Mouse (Mus musculus) limb, embryonic 10.5 days (tissue): ENCODE data around the gene Lpcat2. TPM values are rescaled to one million over a fixed set of nuclear protein-coding genes. Genes with fewer than 3 reads are reported as not detected.

Experiments used
- DNase-seq: peaks from one replicate; pipeline ENCODE4 v3.0.0-alpha.2; 2017; ENCODE audit warnings: low spot score
- H3K27ac ChIP-seq: fragments of 300-500 bp; sonication (generic); 2 replicates; pipeline ENCODE4 v1.5.1; 2016; ENCODE audit warnings: mild to moderate bottlenecking
- H3K27me3 ChIP-seq: fragments of 300-500 bp; sonication (generic); 2 replicates; pipeline ENCODE4 v1.6.1; 2016; ENCODE audit warnings: low read depth, mild to moderate bottlenecking; ENCODE audit not compliant: poor library complexity, severe bottlenecking
- H3K36me3 ChIP-seq: fragments of 300-500 bp; sonication (generic); 2 replicates; pipeline ENCODE4 v1.6.1; 2016; ENCODE audit warnings: mild to moderate bottlenecking, moderate library complexity
- H3K4me1 ChIP-seq: fragments of 300-500 bp; sonication (generic); 2 replicates; pipeline ENCODE4 v1.6.1; 2016
- H3K4me3 ChIP-seq: fragments of 300-500 bp; sonication (generic); 2 replicates; pipeline ENCODE4 v1.5.1; 2016; ENCODE audit warnings: mild to moderate bottlenecking, moderate library complexity
- H3K9me3 ChIP-seq: fragments of 300-500 bp; sonication (generic); replicated peaks from 2 replicates; pipeline ENCODE4 v1.6.1; 2016; ENCODE audit warnings: mild to moderate bottlenecking
- WGBS: fragments of 180-500 bp; shearing (Covaris S2); methylation state at CpG from one replicate; pipeline ENCODE4 v1.1.7; 2016; 5-methylcytosine and 5-hydroxymethylcytosine counted together
- polyA plus RNA-seq: library from polyadenylated mRNA; unstranded; fragments of >200 nt; fragmentation: Nextera tagmentation; extraction: Ambion mirVana; gene quantifications from 2 replicates; pipeline ENCODE4 v1.2.1, GENCODE M21; 2016

Lpcat2 gene
- polyA plus RNA-seq: 6.0 and 7.8 TPM in 2 replicates

GRCm38 (mm10) chr8:92855171-92855894, at the start of gene Lpcat2:
Lpcat2 (plus strand) TSS chr8:92855339.
- H3K27me3 ChIP-seq: peaks cover 6% of the 10 kb centered on the region; the same call in 1 of the 2 replicates
- H3K27ac ChIP-seq: peak within 1 kb of the TSS; percentile 88
- H3K9me3 ChIP-seq: no peaks in the 10 kb centered on the region
- DNase-seq: peak; percentile 90
- peaks cover 27% of the 10 kb centered on the region for H3K4me1 ChIP-seq
- H3K4me3 ChIP-seq: peak within 1 kb of the TSS; percentile 86
- 2% methylated on average over 50 of the region's 50 CpGs for WGBS
- H3K36me3 ChIP-seq: peaks cover 43% of the 10 kb centered on the region

- Histone ChIP-seq H3K27me3 (no peaks in the 10 kb centered on the region), H3K4me3 (no peak overlapping the region), H3K4me1 (0 out of 2 replicates have a peak, but pooled peaks cover 3% of the 10 kb centered on the region), H3K9me3 (no peaks in the 10 kb centered on the region), H3K27ac (no peak overlapping the region), H3K36me3 (no peaks in the 10 kb centered on the region)
- WGBS: 80% methylated on average over 2 of the region's 2 CpGs
- DNase-seq: no peak
These were observed 42.4 kb upstream of the Lpcat2 start for GRCm38 (mm10) chr8:92812773-92813172.

- Histone ChIP-seq H3K36me3 (no peaks in the 10 kb centered on the region), H3K27ac (no peak overlapping the region), H3K27me3 (no peaks in the 10 kb centered on the region), H3K4me1 (peaks cover 7% of the 10 kb centered on the region; the same call in 1 of the 2 replicates), H3K9me3 (no peaks in the 10 kb centered on the region), H3K4me3 (no peak overlapping the region)
- WGBS: 84% methylated on average over 5 of the region's 5 CpGs
- DNase-seq: no peak
These were observed 39.5 kb upstream of the Lpcat2 start for GRCm38 (mm10) chr8:92815661-92816060.

GRCm38 (mm10) chr8:92817928-92818818, 37.0 kb upstream of the Lpcat2 start:
- H3K4me3 ChIP-seq: no peak overlapping the region
- no peaks in the 10 kb centered on the region for H3K36me3 ChIP-seq
- 25% methylated on average over 6 of the region's 6 CpGs for WGBS
- no peak overlapping the region for H3K27ac ChIP-seq
- H3K4me1 ChIP-seq: peaks cover 20% of the 10 kb centered on the region
- peak; percentile 95 for DNase-seq
- no peaks in the 10 kb centered on the region for H3K27me3 ChIP-seq
- no peaks in the 10 kb centered on the region for H3K9me3 ChIP-seq

GRCm38 (mm10) chr8:92821151-92821550, 34.0 kb upstream of the Lpcat2 start:
- DNase-seq: no peak
- no peaks in the 10 kb centered on the region for H3K36me3 ChIP-seq
- H3K4me1 ChIP-seq: peaks cover 23% of the 10 kb centered on the region
- no peaks in the 10 kb centered on the region for H3K9me3 ChIP-seq
- H3K4me3 ChIP-seq: no peak overlapping the region
- no peaks in the 10 kb centered on the region for H3K27me3 ChIP-seq
- no peak overlapping the region for H3K27ac ChIP-seq

GRCm38 (mm10) chr8:92822386-92822785, 32.8 kb upstream of the Lpcat2 start:
- no peak for DNase-seq
- Histone ChIP-seq H3K36me3 (no peaks in the 10 kb centered on the region), H3K27me3 (no peaks in the 10 kb centered on the region), H3K4me3 (no peak overlapping the region), H3K9me3 (no peaks in the 10 kb centered on the region), H3K27ac (no peak overlapping the region), H3K4me1 (peaks cover 33% of the 10 kb centered on the region)
- WGBS: 79% methylated on average over 5 of the region's 5 CpGs

- no peaks in the 10 kb centered on the region for H3K27me3 ChIP-seq
- 73% methylated on average over 4 of the region's 4 CpGs for WGBS
- H3K9me3 ChIP-seq: no peaks in the 10 kb centered on the region
- peaks cover 48% of the 10 kb centered on the region for H3K4me1 ChIP-seq
- H3K36me3 ChIP-seq: peaks cover 15% of the 10 kb centered on the region
- no peak overlapping the region for H3K4me3 ChIP-seq
- 0 out of 2 replicates have a peak overlapping the region, but pooled peaks have one; percentile 99 for H3K27ac ChIP-seq
- DNase-seq: no peak
These were observed 29.1 kb upstream of the Lpcat2 start for GRCm38 (mm10) chr8:92825991-92826390.

GRCm38 (mm10) chr8:92827243-92828034, 27.7 kb upstream of the Lpcat2 start, which contains the start of gene Mmp2:
Mmp2 (plus strand) TSS chr8:92827291.
- Histone ChIP-seq H3K27ac (peak within 1 kb of the TSS; percentile 99), H3K36me3 (peaks cover 29% of the 10 kb centered on the region), H3K27me3 (no peaks in the 10 kb centered on the region), H3K4me3 (peak within 1 kb of the TSS; percentile 83), H3K4me1 (peaks cover 40% of the 10 kb centered on the region), H3K9me3 (no peaks in the 10 kb centered on the region)
- under 1% methylated on average over 37 of the region's 37 CpGs for WGBS
- DNase-seq: peak; percentile 89

GRCm38 (mm10) chr8:92828251-92828743, 26.8 kb upstream of the Lpcat2 start:
- no peaks in the 10 kb centered on the region for H3K27me3 ChIP-seq
- peak overlapping the region; percentile 99 for H3K27ac ChIP-seq
- H3K9me3 ChIP-seq: no peaks in the 10 kb centered on the region
- H3K36me3 ChIP-seq: peaks cover 38% of the 10 kb centered on the region
- peak overlapping the region; percentile 83 for H3K4me3 ChIP-seq
- H3K4me1 ChIP-seq: peaks cover 34% of the 10 kb centered on the region
- 14% methylated on average over 15 of the region's 15 CpGs for WGBS
- peak; percentile 73 for DNase-seq

- H3K36me3 ChIP-seq: peaks cover 97% of the 10 kb centered on the region
- H3K4me3 ChIP-seq: no peak overlapping the region
- H3K9me3 ChIP-seq: no peaks in the 10 kb centered on the region
- peaks cover 6% of the 10 kb centered on the region for H3K4me1 ChIP-seq
- no peak for DNase-seq
- no peak overlapping the region for H3K27ac ChIP-seq
- WGBS: 64% methylated on average over 5 of the region's 5 CpGs
- H3K27me3 ChIP-seq: no peaks in the 10 kb centered on the region
These were observed 20.9 kb upstream of the Lpcat2 start for GRCm38 (mm10) chr8:92834065-92834731.

GRCm38 (mm10) chr8:92834786-92835500, 20.2 kb upstream of the Lpcat2 start:
- Histone ChIP-seq H3K27me3 (no peaks in the 10 kb centered on the region), H3K36me3 (peaks cover 99% of the 10 kb centered on the region), H3K27ac (no peak overlapping the region), H3K9me3 (no peaks in the 10 kb centered on the region), H3K4me3 (no peak overlapping the region), H3K4me1 (no peaks in the 10 kb centered on the region)
- no peak for DNase-seq
- WGBS: 86% methylated on average over 11 of the region's 11 CpGs
